Mouse (Mus musculus) testis, postnatal 10 days (tissue): ENCODE measurements around the gene Thtpa.
A peak's percentile ranks its signal among the peaks of the same experiment; 100 is the strongest.

Source experiments
- DNase-seq: peaks from one replicate; pipeline ENCODE4 v3.0.0; 2021; ENCODE audit warnings: low spot score

Gene Thtpa

GRCm38 (mm10) chr14:55094704-55095231, at the start of gene Thtpa:
Thtpa (plus strand) TSS chr14:55094784.
- peak; percentile 88 for DNase-seq

DNA sequence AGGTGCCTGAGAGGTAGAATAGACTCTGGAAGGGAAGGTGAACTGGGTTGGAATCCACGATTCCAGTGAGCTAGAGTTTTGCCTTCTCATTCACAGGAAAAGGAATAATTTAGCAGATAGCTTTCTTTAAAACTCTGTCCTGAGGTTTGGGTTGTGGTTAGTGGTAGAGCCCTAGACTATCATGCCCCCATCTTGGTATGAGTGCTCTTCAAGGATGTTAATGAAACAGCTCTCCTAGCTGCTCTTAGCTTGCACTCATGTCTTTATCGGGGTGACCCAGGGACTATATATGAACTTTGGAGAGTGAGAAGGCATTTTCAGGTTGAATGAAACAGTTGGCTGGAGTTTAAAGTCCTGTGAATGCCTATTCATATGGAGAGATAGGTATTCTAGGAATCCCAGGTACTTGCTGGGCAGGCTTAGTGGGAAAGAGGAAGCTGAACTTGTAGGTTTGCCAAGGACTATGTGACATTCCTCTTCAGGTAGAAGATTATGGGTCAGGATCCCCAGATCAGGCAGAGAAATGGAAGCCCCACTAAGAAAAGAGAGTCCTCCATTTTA, 46.5 kb upstream of the Thtpa start:
- DNase-seq: no peak

- DNase-seq: no peak
Measured at GRCm38 (mm10) chr14:55052496-55052895, 42.1 kb upstream of the Thtpa start.

DNA sequence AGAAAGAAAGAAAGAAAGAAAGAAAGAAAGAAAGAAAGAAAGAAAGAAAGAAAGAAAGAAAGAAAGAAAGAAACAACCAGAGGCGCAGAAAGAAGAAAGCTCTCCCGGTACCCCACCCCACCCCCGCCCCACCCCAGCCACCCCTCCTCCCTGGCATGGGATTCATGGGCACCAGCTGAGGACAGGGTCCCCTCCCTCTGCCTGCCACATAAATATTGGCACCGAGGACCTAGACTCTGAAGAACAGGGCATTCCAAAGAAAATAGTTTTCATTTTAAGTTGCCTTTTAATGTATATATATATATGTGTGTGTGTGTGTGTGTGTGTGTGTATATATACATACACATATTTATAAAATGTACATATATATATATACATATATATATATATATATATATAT, 41.5 kb upstream of the Thtpa start:
- no peak for DNase-seq

GRCm38 (mm10) chr14:55053708-55054190, 40.8 kb upstream of the Thtpa start:
- DNase-seq: no peak

GRCm38 (mm10) chr14:55054191-55054749, 40.3 kb upstream of the Thtpa start:
- no peak for DNase-seq

DNA sequence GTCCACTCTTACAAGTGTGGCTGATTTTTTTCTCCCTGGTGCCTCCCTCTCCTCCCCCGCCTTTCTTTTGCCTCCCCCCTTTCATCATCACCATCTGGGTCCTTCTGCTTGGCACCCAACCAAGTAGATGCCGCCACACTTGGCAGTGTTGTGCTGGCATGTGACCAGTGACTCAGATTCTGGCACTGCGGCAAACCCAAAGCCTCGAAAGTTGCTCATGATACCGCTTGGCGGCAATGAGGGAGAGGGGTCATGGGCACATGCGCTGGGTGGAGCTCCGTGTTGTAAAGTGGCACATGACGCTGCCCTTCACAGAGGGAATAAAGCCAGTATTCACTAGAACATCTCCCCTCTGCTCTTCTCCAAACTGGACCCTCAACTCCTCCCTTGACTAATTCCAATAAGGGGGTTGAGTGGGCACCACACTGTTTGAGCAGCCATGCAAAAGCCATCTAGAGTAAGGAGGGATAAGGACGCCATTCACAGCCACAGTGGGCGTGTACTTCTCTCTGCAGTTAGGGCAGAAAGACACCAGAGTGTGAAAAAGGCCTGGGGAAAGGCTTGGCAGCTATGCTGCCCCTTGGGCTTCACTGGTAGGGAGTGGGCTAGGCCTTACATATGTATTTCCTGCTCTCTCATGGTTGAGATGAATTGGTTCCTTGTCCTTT, 39.3 kb upstream of the Thtpa start:
- peak; percentile 72 for DNase-seq

GRCm38 (mm10) chr14:55059009-55059408, 35.6 kb upstream of the Thtpa start:
- no peak for DNase-seq

- DNase-seq: no peak
Measured at GRCm38 (mm10) chr14:55059931-55060330, 34.7 kb upstream of the Thtpa start.

DNA sequence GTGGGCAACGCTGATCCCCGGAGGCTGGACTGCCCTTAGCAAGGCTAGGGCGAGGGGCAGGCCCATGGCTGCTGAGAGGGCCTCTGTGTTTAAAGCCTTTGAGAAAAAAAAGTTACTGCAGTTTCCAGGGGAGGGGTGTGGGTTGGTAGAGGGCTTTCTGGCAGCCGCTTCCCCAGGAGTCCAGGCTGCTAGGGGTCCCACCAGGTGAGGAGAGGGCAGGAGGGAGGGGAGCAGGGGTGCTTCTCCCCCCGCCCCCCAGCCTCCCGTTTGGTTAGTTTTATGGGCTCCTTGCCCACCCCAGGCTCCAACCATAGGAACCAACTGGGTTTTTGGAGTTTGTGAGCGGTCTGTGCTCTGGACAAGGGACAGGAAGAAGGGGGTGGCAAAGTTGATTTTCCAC, 32.7 kb upstream of the Thtpa start:
- no peak for DNase-seq

DNA sequence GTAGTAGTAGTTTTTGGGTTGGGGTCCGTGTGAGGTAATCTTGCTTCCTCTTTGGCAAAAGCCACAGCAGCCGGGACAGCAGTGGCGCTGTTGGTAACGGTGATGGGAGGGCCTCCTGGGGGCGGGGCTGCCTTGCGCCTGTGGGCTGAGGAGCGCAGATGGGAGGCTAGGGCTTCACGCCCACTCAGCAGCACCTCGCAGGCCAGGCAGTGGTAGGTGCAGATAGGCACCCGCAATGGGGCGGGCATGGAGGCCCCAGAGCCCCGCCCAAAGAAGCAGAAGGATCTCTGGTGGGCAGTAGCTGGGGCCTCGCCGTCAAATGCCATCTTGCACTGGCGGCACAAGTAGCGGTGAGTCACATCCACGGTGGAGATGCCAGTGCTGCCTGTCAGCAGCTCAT, 32.0 kb upstream of the Thtpa start:
- DNase-seq: peak; percentile 46

DNA sequence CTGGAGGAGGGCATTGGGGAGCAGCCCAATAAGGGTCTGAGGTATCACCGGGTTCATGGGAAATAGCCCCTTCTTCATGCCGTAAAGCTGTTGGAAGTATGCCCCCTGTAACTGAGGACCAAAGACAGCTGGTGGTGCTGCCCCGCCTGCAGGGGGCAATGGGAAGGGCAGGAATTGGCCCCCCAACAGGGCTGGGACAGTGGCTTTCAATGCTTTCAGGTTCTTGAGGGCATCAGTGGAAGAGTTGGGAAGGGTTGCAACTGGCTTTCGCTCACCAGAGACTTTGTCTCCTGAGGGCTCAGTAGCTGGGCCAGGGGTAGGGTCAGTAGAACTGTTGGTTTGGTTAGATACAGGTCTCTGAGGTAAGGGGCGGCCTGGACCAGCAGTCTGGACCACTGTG, 31.5 kb upstream of the Thtpa start:
- DNase-seq: no peak

DNA sequence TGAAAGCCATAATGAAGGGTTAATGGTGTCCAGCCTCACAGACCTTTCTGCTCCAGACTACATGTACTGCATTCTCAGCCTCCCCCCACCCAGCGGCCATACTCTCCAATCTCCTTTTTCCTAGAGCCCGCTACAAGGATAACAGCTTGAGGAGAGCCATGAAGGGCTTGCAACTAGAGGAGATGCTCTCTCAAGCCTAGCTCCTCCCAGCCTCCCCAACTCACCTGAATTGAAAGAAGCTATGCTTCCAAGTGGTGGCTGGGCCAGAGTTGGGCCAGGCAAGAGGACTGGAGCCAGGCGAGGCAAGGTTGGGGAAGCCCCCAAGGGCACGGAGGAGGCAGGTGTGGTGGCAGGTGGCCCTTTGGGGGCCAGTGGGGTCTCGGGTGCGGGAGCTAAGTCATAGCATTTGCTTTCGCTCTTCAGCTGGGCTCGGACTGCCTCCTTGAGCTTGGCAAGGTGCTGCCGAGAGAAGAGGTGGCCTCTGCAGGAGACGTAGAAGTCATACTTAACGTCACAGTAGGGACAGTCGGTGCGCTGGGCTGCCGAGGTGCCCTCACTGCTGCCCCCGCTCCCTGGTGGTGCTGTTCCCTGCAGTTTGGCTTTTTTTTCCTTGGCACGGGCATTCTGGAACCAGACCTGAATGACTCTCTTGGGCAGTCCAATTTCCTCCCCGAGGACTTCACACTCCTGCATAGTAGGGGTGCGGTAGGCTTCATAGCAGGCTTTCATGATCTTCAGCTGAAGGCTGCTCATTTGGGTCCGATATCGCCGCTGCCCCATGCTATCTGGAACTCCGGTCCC, 30.8 kb upstream of the Thtpa start:
- no peak for DNase-seq

DNA sequence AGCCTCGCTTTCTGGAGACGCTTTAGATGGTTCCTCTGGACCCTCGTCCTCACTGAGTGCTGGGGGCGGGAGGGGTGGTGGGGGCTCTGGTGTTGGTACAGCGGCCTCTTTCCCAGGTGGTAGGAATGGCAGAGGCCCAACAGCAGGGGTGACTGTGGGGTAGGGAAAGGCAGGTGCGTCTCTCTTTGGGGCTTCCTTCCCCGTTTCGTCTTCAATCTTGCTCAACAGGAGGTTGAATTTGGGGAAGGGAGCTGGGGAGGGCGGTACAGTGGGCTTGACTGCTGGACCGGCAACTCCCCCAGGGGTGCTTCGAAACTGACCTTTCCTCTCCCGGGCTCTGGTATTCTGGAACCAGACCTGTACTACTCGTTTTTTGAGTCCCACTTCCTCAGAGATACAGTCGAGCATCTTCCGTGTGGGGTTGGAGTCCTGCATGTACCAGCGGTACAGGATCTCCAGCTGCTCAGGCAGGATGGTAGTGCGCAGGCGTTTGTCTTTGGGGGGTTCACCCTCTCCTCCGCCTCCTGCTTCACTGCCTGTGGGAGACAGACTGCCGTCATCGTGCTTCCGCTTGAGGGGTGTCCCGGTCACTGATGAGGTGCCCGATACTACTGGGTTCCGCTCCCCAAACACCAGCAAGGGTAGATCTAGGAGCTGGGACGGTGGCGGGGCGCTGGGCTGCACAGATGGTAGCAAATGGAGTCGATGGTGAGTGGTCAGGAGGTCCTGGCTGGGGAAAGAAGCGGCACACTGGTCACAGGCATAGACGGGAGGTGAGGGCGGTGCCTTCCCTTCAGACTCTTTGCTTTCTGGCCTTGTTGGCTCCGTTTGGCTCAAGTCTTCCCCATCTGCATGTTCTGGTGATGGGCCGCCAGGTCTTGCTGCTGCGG, 29.9 kb upstream of the Thtpa start:
- DNase-seq: no peak

- DNase-seq: peak; percentile 39
Measured at GRCm38 (mm10) chr14:55065391-55065790, 29.2 kb upstream of the Thtpa start.

DNA sequence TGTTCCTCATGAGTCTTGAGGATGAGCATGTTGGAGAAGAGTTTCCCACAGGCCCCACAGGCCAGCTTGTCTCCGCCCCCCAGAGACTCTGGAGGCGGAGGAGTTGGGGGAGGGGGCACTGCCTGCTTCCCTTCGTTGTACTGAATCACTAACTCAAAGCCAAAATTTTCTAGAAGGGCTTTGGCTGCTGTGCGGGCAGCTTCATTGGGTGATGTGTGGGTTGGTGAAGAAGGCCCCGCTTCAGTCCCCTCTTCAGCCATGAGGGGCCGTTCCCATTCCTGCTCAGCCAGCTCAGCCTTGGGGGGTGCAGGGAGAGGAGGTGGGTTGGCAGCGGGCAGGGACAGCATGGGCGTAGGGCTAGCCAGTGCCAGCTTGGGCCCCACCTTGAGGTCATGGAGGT, 28.5 kb upstream of the Thtpa start:
- DNase-seq: peak; percentile 36

DNA sequence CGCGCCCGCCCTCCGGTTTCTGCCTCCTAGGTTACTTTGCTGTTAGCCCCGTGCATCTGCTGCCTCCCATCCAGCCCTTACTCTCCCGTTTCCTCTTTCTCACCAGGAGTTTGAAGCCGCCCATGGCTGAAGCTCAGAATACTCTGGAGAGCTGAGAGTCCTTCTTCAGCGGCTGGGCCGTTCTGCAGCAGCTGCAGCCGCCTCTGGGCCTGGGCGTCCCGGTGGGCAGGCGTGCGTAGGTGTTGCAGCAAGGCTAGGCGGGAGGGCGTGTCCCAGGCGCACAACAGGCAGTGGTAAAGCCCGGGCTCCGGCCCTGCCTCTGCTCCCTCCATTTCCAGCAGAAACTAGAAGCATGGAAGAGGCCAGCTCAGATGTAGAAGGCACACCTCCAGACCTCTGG, 22.8 kb upstream of the Thtpa start:
- peak; percentile 48 for DNase-seq

DNA sequence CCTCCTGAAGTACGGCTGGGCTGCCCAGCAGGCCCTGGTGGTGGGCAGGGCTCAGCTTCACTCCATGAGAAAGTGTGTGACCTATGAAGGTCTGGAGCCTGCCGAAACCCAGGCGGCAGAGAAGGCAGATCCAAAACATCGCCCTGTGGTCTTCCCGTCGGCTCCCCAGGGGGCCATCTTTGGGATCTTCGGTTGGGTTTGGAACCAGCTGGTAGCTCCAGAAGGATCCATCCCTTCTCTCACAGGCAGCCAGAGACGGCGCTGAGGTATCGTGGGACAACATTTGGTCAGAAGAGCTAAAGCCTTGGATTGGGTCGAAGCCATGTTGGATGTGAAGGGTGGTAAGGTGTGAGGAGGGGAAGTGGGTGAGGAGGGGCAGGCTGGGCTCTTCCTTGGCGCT, 20.2 kb upstream of the Thtpa start:
- peak; percentile 31 for DNase-seq

GRCm38 (mm10) chr14:55076224-55076623, 18.4 kb upstream of the Thtpa start:
- peak; percentile 67 for DNase-seq

GRCm38 (mm10) chr14:55076956-55077355, 17.6 kb upstream of the Thtpa start:
- DNase-seq: no peak
